Mouse (Mus musculus) midbrain, embryonic 15.5 days (tissue): ENCODE results near the gene Thegl. TPM values are rescaled to one million over a fixed set of nuclear protein-coding genes. Genes with fewer than 3 reads are reported as not detected.

Source experiments
- ATAC-seq: fragments of 200-750 bp; cut with Nextera tagmentation; replicated peaks from 2 replicates; pipeline ENCODE4 v1.8.0; 2017; ENCODE audit warnings: moderate TSS enrichment
- H3K27ac ChIP-seq: fragments of 300-500 bp; sonication (generic); 2 replicates; pipeline ENCODE4 v1.5.1; 2015; ENCODE audit warnings: mild to moderate bottlenecking, inconsistent platforms
- H3K27me3 ChIP-seq: fragments of 300-500 bp; sonication (generic); replicated peaks from 2 replicates; pipeline ENCODE4 v1.6.1; 2015; ENCODE audit warnings: inconsistent platforms
- H3K36me3 ChIP-seq: fragments of 300-500 bp; sonication (generic); replicated peaks from 2 replicates; pipeline ENCODE4 v1.6.1; 2015; ENCODE audit warnings: inconsistent platforms
- H3K4me1 ChIP-seq: fragments of 300-500 bp; sonication (generic); 2 replicates; pipeline ENCODE4 v1.6.1; 2015; ENCODE audit warnings: inconsistent platforms
- H3K4me2 ChIP-seq: fragments of 300-500 bp; sonication (generic); 2 replicates; pipeline ENCODE4 v1.6.1; 2015; ENCODE audit warnings: inconsistent platforms, mild to moderate bottlenecking, moderate library complexity
- H3K4me3 ChIP-seq: fragments of 300-500 bp; sonication (generic); 2 replicates; pipeline ENCODE4 v1.5.1; 2015; ENCODE audit warnings: mild to moderate bottlenecking, inconsistent platforms
- H3K9ac ChIP-seq: fragments of 300-500 bp; sonication (generic); 2 replicates; pipeline ENCODE4 v1.6.1; 2015; ENCODE audit warnings: mild to moderate bottlenecking, inconsistent platforms
- H3K9me3 ChIP-seq: fragments of 300-500 bp; sonication (generic); 2 replicates; pipeline ENCODE4 v1.6.1; 2016; ENCODE audit warnings: inconsistent platforms
- whole genome bisulfite sequencing: fragments of 180-500 bp; shearing (Covaris S2); methylation state at CpG from one replicate; pipeline ENCODE4 v1.1.7; 2015; ENCODE audit warnings: mixed read lengths; 5-methylcytosine and 5-hydroxymethylcytosine counted together
- polyA plus RNA-seq: library from polyadenylated mRNA; unstranded; fragments of >200 nt; fragmentation: Nextera tagmentation; extraction: Ambion mirVana; gene quantifications from 2 replicates; pipeline ENCODE4 v1.2.1, GENCODE M21; 2015

Gene Thegl
- polyA plus RNA-seq, 1 experiment from 2014 or later, result 0.85 TPM

DNA sequence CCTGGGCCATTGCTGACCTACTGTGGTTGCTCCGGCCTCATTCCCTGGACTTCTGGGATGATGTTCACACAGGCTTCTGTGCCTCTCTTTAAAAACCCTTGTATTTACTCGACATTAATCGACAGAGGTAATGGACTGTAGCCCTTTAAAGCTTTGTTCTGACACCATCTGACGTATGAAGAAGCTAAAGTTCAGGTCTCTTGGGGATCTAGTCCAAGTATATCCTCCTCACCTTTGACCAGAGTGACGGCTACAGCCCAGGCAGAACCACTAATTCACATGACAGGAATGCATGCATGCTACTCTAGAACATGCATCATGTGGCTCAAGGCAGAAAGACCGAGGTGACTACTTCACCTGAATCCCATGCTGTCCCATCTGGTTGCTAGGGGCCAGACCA is 84.9 kb downstream of the Thegl start:
- 86% methylated on average over 6 of the region's 6 CpGs for WGBS
- Histone ChIP-seq H3K36me3 (no peaks in the 10 kb centered on the region), H3K4me3 (no peak overlapping the region), H3K9ac (no peak overlapping the region), H3K4me2 (no peak overlapping the region), H3K27ac (no peak overlapping the region), H3K27me3 (peaks cover 36% of the 10 kb centered on the region), H3K9me3 (no peaks in the 10 kb centered on the region), H3K4me1 (no peaks in the 10 kb centered on the region)
- ATAC-seq, result no peak

DNA sequence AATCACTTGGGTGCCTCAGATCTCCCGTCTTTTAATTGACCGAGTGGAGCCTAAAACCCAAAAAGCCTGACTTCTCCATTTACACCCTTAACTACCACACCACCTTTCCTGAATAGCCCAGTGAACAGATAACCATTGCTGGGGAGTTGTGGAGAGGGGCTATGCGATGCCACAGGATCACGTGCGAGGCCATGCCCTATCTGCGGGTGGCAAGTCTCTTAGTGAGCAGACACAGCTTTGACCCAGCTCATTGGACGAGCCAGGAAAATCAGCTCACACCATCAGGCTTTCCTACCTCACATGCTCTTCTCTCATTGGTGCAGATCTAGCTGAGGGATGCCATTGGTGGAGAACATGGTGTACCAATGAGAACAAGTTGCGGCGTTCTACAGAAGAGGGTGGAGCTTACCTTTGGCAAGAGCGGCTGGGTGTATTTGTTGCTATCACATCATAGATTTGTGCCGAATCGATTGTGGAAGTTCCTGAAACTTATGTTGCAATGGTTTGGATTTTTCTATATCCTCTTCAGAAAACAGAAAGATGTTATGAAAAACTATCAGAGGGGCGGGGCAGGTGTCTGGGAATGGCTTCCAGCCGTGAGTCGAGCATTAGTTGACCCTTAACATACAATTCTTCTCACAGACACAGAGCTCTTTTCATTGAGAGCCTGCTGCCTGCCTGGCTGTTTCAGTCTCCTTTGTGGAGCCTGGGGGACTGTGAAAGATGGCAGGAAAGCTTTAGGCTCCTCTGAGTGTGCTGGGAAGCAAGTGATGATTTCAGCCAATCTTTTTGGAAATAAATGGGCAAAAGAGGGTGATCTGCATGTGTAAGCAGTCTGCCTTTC is 86.9 kb downstream of the Thegl start:
- no peak overlapping the region for H3K4me3 ChIP-seq
- no peak overlapping the region for H3K27ac ChIP-seq
- H3K9ac ChIP-seq, result no peak overlapping the region
- WGBS, result 74% methylated on average over 15 of the region's 15 CpGs
- ATAC-seq, result no peak
- H3K9me3 ChIP-seq, result no peaks in the 10 kb centered on the region
- H3K27me3 ChIP-seq, result peaks cover 22% of the 10 kb centered on the region
- H3K4me2 ChIP-seq, result no peak overlapping the region
- H3K36me3 ChIP-seq, result no peaks in the 10 kb centered on the region
- H3K4me1 ChIP-seq, result no peaks in the 10 kb centered on the region

DNA sequence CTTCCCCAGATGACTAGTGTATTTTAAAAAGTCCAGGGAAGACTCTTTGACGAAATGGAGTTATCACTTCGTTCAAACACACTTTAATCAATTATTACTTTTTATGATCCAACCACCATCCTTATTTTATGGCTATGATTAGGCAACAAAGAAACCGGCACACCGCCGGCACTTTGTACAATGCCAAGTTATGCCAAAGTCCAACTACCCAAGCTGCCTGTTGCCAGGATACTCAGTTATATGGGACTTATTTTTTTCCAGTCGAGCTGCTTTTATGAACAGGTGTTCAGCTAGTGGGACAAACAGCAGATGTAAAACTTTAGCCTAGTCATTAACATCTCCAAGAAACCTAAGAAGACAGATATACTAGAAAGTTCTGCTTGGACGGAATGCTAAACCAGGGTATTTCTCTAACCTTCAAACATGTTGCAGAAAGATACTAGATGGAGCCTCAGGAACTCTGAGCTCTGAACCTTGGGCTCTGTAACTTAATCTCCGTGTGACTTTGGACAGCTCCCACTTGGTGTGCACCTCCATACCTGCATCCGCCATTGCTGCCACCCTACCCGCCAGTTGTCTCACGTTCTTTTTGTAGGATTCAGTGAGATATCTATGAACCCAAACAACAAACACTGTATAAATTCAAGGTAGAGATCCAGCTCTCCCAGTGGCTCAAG is 91.5 kb downstream of the Thegl start:
- WGBS, result 92% methylated on average over 11 of the region's 11 CpGs
- Histone ChIP-seq H3K27me3 (peaks cover 33% of the 10 kb centered on the region), H3K4me2 (no peak overlapping the region)

DNA sequence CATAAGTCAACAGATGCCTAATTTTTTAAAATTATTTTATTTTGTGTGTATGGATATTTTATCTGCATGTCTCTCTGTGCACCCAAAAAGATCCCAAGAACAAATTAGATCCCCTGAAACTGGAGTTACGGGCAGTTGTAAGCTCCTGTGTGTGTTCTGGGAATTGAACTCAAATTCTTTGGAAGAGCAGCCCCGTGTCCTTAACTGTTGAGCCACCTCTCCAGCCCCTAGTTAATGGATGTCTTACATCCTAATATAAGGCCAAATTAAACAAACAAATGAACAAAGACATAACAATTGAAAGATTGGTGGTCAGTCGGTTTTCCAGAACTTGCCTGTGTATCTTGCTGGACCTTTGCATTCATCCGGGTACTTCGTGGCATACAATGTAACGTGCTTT is 93.0 kb downstream of the Thegl start:
- H3K36me3 ChIP-seq, result no peaks in the 10 kb centered on the region
- H3K4me2 ChIP-seq, result no peak overlapping the region
- H3K9ac ChIP-seq, result no peak overlapping the region
- peaks cover 39% of the 10 kb centered on the region for H3K27me3 ChIP-seq
- H3K4me1 ChIP-seq, result no peaks in the 10 kb centered on the region
- WGBS, result 94% methylated on average over 6 of the region's 6 CpGs
- H3K27ac ChIP-seq, result no peak overlapping the region
- H3K9me3 ChIP-seq, result no peaks in the 10 kb centered on the region
- H3K4me3 ChIP-seq, result no peak overlapping the region
- no peak for ATAC-seq

More for the DNA sequence above, 91.5 kb downstream of the Thegl start:
- Histone ChIP-seq H3K9me3 (no peaks in the 10 kb centered on the region), H3K9ac (no peak overlapping the region), H3K4me1 (no peaks in the 10 kb centered on the region), H3K36me3 (no peaks in the 10 kb centered on the region), H3K27ac (no peak overlapping the region), H3K4me3 (no peak overlapping the region)
- ATAC-seq, result no peak

DNA sequence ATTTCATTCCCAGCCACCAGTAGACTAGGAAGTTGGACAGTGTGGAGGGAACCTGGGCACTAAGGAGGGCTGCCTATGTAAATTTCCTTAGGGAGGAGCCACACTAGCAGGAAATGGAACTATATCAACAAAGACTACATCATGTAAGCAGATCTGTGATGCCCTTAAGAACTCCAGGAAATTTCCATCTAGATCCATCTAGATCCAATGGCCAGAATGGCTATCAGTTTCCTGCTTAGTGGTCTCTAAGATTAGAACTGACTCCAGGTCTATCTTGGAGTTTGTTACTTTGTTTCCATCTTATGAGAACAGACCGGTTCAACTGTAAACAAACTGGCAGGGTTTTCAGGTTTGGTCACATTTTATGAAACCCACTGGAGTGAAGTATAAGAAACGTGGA is 94.0 kb downstream of the Thegl start:
- no peak for ATAC-seq
- H3K27me3 ChIP-seq, result peaks cover 34% of the 10 kb centered on the region
- no peak overlapping the region for H3K9ac ChIP-seq
- H3K4me2 ChIP-seq, result no peak overlapping the region
- H3K9me3 ChIP-seq, result no peaks in the 10 kb centered on the region
- H3K36me3 ChIP-seq, result no peaks in the 10 kb centered on the region
- peaks cover 3% of the 10 kb centered on the region; the same call in 1 of the 2 replicates for H3K4me1 ChIP-seq
- no peak overlapping the region for H3K27ac ChIP-seq
- no peak overlapping the region for H3K4me3 ChIP-seq
- 90% methylated on average over 2 of the region's 2 CpGs for WGBS

Other genes starting within 250 kb of the Thegl start
- 20.4 and 21.6 TPM in 2 replicates for gene Aasdh, start 110.5 kb upstream of the Thegl start, polyA plus RNA-seq
- 154 and 167 TPM in 2 replicates for gene Paics, start 64.7 kb upstream of the Thegl start, polyA plus RNA-seq
- 9.8 and 11.3 TPM in 2 replicates for gene Ppat, start 64.4 kb upstream of the Thegl start, polyA plus RNA-seq
- gene Srp72, start 41.3 kb upstream of the Thegl start, polyA plus RNA-seq, result 87.6 and 88.2 TPM in 2 replicates
- gene Arl9, start 12.0 kb upstream of the Thegl start, polyA plus RNA-seq, result not detected in 2 replicates
- 0.74 and 0.98 TPM in 2 replicates for gene Hopx, start 99.1 kb downstream of the Thegl start, polyA plus RNA-seq
- gene Spink2, start 195.4 kb downstream of the Thegl start, polyA plus RNA-seq, result 0.41 TPM in 1 of 2 replicates, not detected in the other
- 6.4 and 6.7 TPM in 2 replicates for gene Rest, start 249.5 kb downstream of the Thegl start, polyA plus RNA-seq